Mouse (Mus musculus): ENCODE measurements at regions not wholly inside any gene's neighbourhood (a gene's known extent, or its start where the extent isn't known, plus 50 kb on each side); places are given as distances from the start of the nearest gene placed in this dataset.

DNA sequence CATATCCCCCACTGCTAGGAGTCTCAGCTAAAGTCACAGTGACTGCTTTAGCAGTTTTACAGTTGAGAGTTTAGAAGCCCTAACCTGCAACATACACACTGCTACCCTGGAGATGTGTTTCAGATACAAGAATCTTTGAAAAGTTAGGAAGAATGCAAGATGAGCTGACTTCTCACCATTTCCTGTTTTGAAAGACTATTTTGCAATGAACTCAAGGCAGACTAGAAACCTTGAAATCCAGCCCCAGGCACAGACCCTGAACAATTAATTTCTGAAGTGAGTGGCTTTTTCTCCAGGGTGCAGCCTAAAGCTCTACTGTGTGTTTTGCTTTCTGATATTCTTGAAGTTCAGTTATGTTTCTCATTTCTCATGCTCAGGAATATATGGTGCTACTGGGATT, 440.6 kb downstream of the Nebl start:
- Histone ChIP-seq H3K9ac (replicated peaks) (no peak overlapping the region), H3K9me3 (ENCODE audit: control insufficient read depth, low read length) (no peaks in the 10 kb centered on the region), H3K27me3 (ENCODE audit: control insufficient read depth, insufficient read depth, low read length) (no peaks in the 10 kb centered on the region), H3K4me3 (ENCODE audit: insufficient read depth in 1 of 2, low read depth in 2 of 2, low read length in 2 of 2) (no peak overlapping the region), H3K4me2 (ENCODE audit: low read depth) (no peak overlapping the region), H3K27ac (no peak overlapping the region), H3K36me3 (replicated peaks; ENCODE audit: control insufficient read depth, insufficient read depth, low read depth) (no peaks in the 10 kb centered on the region), H3K4me1 (replicated peaks; ENCODE audit: control insufficient read depth in 2 of 2, insufficient read depth in 2 of 2, low read length in 1 of 2) (no peaks in the 10 kb centered on the region)
- TF ChIP-seq CTCF (IDR thresholded peaks at IDR 0.05; ENCODE audit: low read depth) (no peak), EP300 (IDR thresholded peaks at IDR 0.05; ENCODE audit: low read depth) (no peak)
- ATAC-seq (ENCODE audit: insufficient read depth) (no peak), DNase-seq (ENCODE audit: low read depth in 3 of 3, low spot score in 3 of 3) (peak in 1 of 3 experiments; percentile 3)

DNA sequence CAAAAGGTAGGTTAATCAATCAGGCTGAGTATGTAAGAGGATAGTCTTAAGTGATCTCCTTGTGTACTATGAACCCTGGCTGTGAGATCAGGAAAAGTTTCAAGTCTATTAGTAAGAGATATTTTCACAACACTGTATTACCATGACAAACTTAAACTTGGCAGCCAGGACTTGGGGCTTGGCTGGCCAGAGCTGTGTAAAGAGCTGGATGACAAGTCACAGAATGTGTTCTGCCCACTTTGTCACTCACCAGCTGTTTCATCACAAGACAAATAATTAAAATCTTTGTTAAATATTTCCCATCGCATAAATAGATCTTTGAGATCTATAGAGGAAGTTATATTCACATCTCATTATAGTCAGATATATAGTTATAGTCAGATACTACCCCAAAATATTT, 443.7 kb downstream of the Nebl start:
- Histone ChIP-seq H3K9ac (replicated peaks) (no peak overlapping the region), H3K36me3 (replicated peaks; ENCODE audit: control insufficient read depth, insufficient read depth, low read depth) (no peaks in the 10 kb centered on the region), H3K4me2 (ENCODE audit: low read depth) (no peak overlapping the region), H3K27ac (no peak overlapping the region), H3K9me3 (ENCODE audit: control insufficient read depth, low read length) (no peaks in the 10 kb centered on the region), H3K4me3 (ENCODE audit: insufficient read depth in 1 of 2, low read depth in 2 of 2, low read length in 2 of 2) (no peak overlapping the region), H3K4me1 (replicated peaks; ENCODE audit: control insufficient read depth in 2 of 2, insufficient read depth in 2 of 2, low read length in 1 of 2) (no peaks in the 10 kb centered on the region), H3K27me3 (ENCODE audit: control insufficient read depth, insufficient read depth, low read length) (no peaks in the 10 kb centered on the region)
- TF ChIP-seq CTCF (IDR thresholded peaks at IDR 0.05; ENCODE audit: low read depth), result no peak
- TF ChIP-seq EP300 (IDR thresholded peaks at IDR 0.05; ENCODE audit: low read depth), result no peak
- no peak for ATAC-seq (ENCODE audit: insufficient read depth)
- DNase-seq (ENCODE audit: low read depth in 3 of 3, low spot score in 3 of 3), result no peak
- WGBS (ENCODE audit: insufficient replicate concordance), result 65% methylated on average over 1 of the region's 1 CpGs

DNA sequence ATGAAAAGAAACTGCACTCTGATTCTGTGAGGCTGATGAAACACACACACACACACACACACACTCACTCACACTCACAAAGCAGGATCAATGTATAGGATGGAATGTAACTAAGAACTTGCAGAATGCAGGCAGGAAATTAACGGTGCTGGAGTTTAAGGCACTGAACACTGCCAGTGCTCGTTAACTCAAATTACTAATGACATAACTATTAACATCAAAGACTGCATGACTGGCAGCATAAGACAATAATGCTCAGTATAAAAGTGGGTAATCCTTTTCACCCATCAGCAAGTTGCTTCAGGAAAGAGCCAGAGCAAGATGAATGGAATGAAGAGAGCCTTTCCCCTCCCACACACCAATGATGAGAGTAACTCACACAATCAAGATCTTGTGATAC, 481.3 kb downstream of the Nebl start:
- Histone ChIP-seq H3K9ac (replicated peaks) (no peak overlapping the region), H3K9me3 (ENCODE audit: control insufficient read depth, low read length) (no peaks in the 10 kb centered on the region), H3K36me3 (replicated peaks; ENCODE audit: control insufficient read depth, insufficient read depth, low read depth) (no peaks in the 10 kb centered on the region), H3K27me3 (ENCODE audit: control insufficient read depth, insufficient read depth, low read length) (no peaks in the 10 kb centered on the region), H3K27ac (no peak overlapping the region), H3K4me3 (ENCODE audit: insufficient read depth in 1 of 2, low read depth in 2 of 2, low read length in 2 of 2) (no peak overlapping the region), H3K4me2 (ENCODE audit: low read depth) (no peak overlapping the region), H3K4me1 (replicated peaks; ENCODE audit: control insufficient read depth in 2 of 2, insufficient read depth in 2 of 2, low read length in 1 of 2) (no peaks in the 10 kb centered on the region)
- TF ChIP-seq CTCF (IDR thresholded peaks at IDR 0.05; ENCODE audit: low read depth) (no peak), EP300 (IDR thresholded peaks at IDR 0.05; ENCODE audit: low read depth) (no peak)
- ATAC-seq (ENCODE audit: insufficient read depth) (no peak), DNase-seq (ENCODE audit: low read depth in 3 of 3, low spot score in 3 of 3) (no peak)
- WGBS (ENCODE audit: insufficient replicate concordance), result 59% methylated on average over 2 of the region's 2 CpGs

DNA sequence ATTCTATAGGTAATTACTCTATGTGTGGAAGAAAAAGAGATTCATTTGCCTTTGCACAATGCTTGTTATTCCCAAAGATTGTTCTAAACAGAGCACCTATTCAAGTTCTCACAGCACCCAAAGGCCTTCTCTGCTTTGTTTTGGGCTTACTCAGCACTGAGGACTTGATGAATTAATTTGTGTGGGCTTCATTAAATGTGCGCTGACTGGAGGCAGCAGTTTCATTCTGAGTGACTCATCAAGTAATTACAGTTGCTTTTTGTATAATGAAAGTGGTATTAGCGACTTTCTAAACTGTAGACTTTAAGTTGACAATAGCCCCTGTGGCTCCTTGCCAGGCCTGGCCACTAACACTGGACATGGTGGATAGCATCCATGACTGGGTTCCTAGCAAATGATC, 485.4 kb downstream of the Nebl start:
- Histone ChIP-seq H3K4me3 (ENCODE audit: insufficient read depth in 1 of 2, low read depth in 2 of 2, low read length in 2 of 2) (no peak overlapping the region), H3K4me1 (replicated peaks; ENCODE audit: control insufficient read depth in 2 of 2, insufficient read depth in 2 of 2, low read length in 1 of 2) (no peaks in the 10 kb centered on the region), H3K27ac (no peak overlapping the region), H3K9me3 (ENCODE audit: control insufficient read depth, low read length) (no peaks in the 10 kb centered on the region), H3K9ac (replicated peaks) (no peak overlapping the region), H3K36me3 (replicated peaks; ENCODE audit: control insufficient read depth, insufficient read depth, low read depth) (no peaks in the 10 kb centered on the region), H3K27me3 (ENCODE audit: control insufficient read depth, insufficient read depth, low read length) (no peaks in the 10 kb centered on the region), H3K4me2 (ENCODE audit: low read depth) (no peak overlapping the region)
- no peak for TF ChIP-seq CTCF (IDR thresholded peaks at IDR 0.05; ENCODE audit: low read depth)
- TF ChIP-seq EP300 (IDR thresholded peaks at IDR 0.05; ENCODE audit: low read depth), result no peak
- ATAC-seq (ENCODE audit: insufficient read depth) (no peak), DNase-seq (ENCODE audit: low read depth in 3 of 3, low spot score in 3 of 3) (no peak)
- 52% methylated on average over 2 of the region's 2 CpGs for WGBS (ENCODE audit: insufficient replicate concordance)

DNA sequence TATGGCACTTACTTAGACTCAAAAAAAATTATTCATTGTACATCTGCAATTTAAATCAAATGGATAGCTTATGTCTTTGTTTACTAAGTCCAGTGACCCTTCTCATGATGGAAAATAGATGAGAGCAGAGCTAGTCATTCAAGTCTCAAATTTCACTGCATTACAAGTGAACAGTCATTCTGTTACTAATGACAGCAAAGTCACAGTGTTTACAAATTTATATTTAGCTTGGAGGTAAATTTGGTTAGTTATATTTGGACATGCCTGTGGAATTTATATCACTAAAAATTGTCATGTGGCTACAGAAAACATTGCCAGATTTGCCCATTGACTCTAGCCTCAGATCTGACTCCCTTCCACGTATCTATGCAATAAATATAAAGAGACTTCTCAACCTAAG, 515.7 kb downstream of the Nebl start:
- TF ChIP-seq CTCF (IDR thresholded peaks at IDR 0.05; ENCODE audit: low read depth), result no peak
- no peak for TF ChIP-seq EP300 (IDR thresholded peaks at IDR 0.05; ENCODE audit: low read depth)
- 35% methylated on average over 1 of the region's 1 CpGs for WGBS (ENCODE audit: insufficient replicate concordance)

DNA sequence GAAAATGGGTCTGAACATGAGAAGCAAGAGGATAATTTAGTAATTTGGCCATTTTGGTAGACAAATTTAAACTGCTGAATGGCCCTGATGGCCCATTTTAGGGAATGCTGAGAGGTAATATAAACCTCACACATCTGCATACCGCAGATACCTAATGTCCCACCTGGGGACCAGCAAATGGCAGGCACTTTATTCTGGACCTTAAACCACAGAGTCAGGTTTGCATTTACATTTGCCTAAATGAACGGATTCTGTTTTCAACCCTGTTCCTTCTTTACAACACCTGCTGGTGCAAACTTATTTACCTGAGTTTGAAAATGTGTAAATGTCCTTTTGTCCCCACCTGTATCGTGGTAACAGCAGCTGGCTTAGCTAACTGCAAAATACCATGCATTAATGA, 516.4 kb downstream of the Nebl start:
- Histone ChIP-seq H3K9me3 (ENCODE audit: control insufficient read depth, low read length) (no peaks in the 10 kb centered on the region), H3K4me1 (replicated peaks; ENCODE audit: control insufficient read depth in 2 of 2, insufficient read depth in 2 of 2, low read length in 1 of 2) (no peaks in the 10 kb centered on the region), H3K4me3 (ENCODE audit: insufficient read depth in 1 of 2, low read depth in 2 of 2, low read length in 2 of 2) (no peak overlapping the region), H3K4me2 (ENCODE audit: low read depth) (no peak overlapping the region), H3K36me3 (replicated peaks; ENCODE audit: control insufficient read depth, insufficient read depth, low read depth) (no peaks in the 10 kb centered on the region), H3K27me3 (ENCODE audit: control insufficient read depth, insufficient read depth, low read length) (no peaks in the 10 kb centered on the region), H3K27ac (no peak overlapping the region), H3K9ac (replicated peaks) (no peak overlapping the region)
- 38% methylated on average over 3 of the region's 3 CpGs for WGBS (ENCODE audit: insufficient replicate concordance)
- DNase-seq (ENCODE audit: low read depth in 3 of 3, low spot score in 3 of 3) (no peak), ATAC-seq (ENCODE audit: insufficient read depth) (no peak)
- TF ChIP-seq CTCF (IDR thresholded peaks at IDR 0.05; ENCODE audit: low read depth) (no peak), EP300 (IDR thresholded peaks at IDR 0.05; ENCODE audit: low read depth) (no peak)

More for the DNA sequence above, 515.7 kb downstream of the Nebl start:
- H3K4me1 ChIP-seq (replicated peaks; ENCODE audit: control insufficient read depth in 2 of 2, insufficient read depth in 2 of 2, low read length in 1 of 2), result no peaks in the 10 kb centered on the region
- H3K9me3 ChIP-seq (ENCODE audit: control insufficient read depth, low read length), result no peaks in the 10 kb centered on the region
- ATAC-seq (ENCODE audit: insufficient read depth) (no peak), DNase-seq (ENCODE audit: low read depth in 3 of 3, low spot score in 3 of 3) (no peak)
- no peak overlapping the region for H3K4me2 ChIP-seq (ENCODE audit: low read depth)
- no peaks in the 10 kb centered on the region for H3K36me3 ChIP-seq (replicated peaks; ENCODE audit: control insufficient read depth, insufficient read depth, low read depth)
- H3K9ac ChIP-seq (replicated peaks), result no peak overlapping the region
- H3K4me3 ChIP-seq (ENCODE audit: insufficient read depth in 1 of 2, low read depth in 2 of 2, low read length in 2 of 2), result no peak overlapping the region
- H3K27ac ChIP-seq, result no peak overlapping the region
- H3K27me3 ChIP-seq (ENCODE audit: control insufficient read depth, insufficient read depth, low read length), result no peaks in the 10 kb centered on the region
